Mouse (Mus musculus) forebrain, embryonic 11.5 days (tissue): ENCODE results near the gene Col5a3. TPM values are rescaled to one million over a fixed set of nuclear protein-coding genes. Genes with fewer than 3 reads are reported as not detected.
A peak's percentile ranks its signal among the peaks of the same experiment; 100 is the strongest.
"Not testable (repeated sequence)": the region's sequence is repeated elsewhere in the genome, so short reads cannot be mapped to it uniquely, and the experiment has no call there.

ENCODE experiments used
- ATAC-seq: fragments of 200-750 bp; cut with Nextera tagmentation; replicated peaks from 2 replicates; pipeline ENCODE4 v1.8.0; 2017; ENCODE audit warnings: moderate TSS enrichment; ENCODE audit not compliant: low FRiP score
- DNase-seq: peaks from one replicate; pipeline ENCODE4 v3.0.0-alpha.2; 2017; ENCODE audit warnings: low spot score
- H3K27ac ChIP-seq: fragments of 300-500 bp; sonication (generic); 2 replicates; pipeline ENCODE4 v1.5.1; 2014; ENCODE audit warnings: low read depth, low read length
- H3K27me3 ChIP-seq: fragments of 300-500 bp; sonication (generic); 2 replicates; pipeline ENCODE4 v1.6.1; 2014; ENCODE audit warnings: mild to moderate bottlenecking, low read length, mixed read lengths; ENCODE audit not compliant: control insufficient read depth, insufficient read depth
- H3K36me3 ChIP-seq: fragments of 300-500 bp; sonication (generic); 2 replicates; pipeline ENCODE4 v1.6.1; 2014; ENCODE audit warnings: mild to moderate bottlenecking, low read length, moderate library complexity, mixed read lengths; ENCODE audit not compliant: control insufficient read depth, insufficient read depth
- H3K4me1 ChIP-seq: fragments of 300-500 bp; sonication (generic); replicated peaks from 2 replicates; pipeline ENCODE4 v1.6.1; 2014; ENCODE audit warnings: low read length, mixed read lengths; ENCODE audit not compliant: control insufficient read depth, insufficient read depth
- H3K4me2 ChIP-seq: fragments of 300-500 bp; sonication (generic); 2 replicates; pipeline ENCODE4 v1.6.1; 2014; ENCODE audit warnings: low read depth, mild to moderate bottlenecking, low read length, moderate library complexity, mixed read lengths; ENCODE audit not compliant: severe bottlenecking
- H3K4me3 ChIP-seq: fragments of 300-500 bp; sonication (generic); 2 replicates; pipeline ENCODE4 v1.5.1; 2014; ENCODE audit warnings: low read depth, low read length
- H3K9ac ChIP-seq: fragments of 300-500 bp; sonication (generic); 2 replicates; pipeline ENCODE4 v1.6.1; 2014; ENCODE audit warnings: low read length
- H3K9me3 ChIP-seq: fragments of 300-500 bp; sonication (generic); 2 replicates; pipeline ENCODE4 v1.6.1; 2016; ENCODE audit warnings: low read length, mixed read lengths; ENCODE audit not compliant: control insufficient read depth
- WGBS: fragments of 180-500 bp; shearing (Covaris S2); extraction: QIAGEN DNeasy Blood & Tissue Kit; methylation state at CpG from one replicate; pipeline ENCODE4 v1.1.7; 2014; 5-methylcytosine and 5-hydroxymethylcytosine counted together
- polyA plus RNA-seq: library from polyadenylated mRNA; unstranded; fragments of >200 nt; fragmentation: Nextera tagmentation; extraction: Ambion mirVana; gene quantifications from 2 replicates; pipeline ENCODE4 v1.2.1, GENCODE M21; 2014

The Col5a3 gene
- polyA plus RNA-seq, 1 experiment from 2014 or later = 0.52 TPM

- Histone ChIP-seq H3K27ac (no peak overlapping the region), H3K4me2 (no peak overlapping the region), H3K4me1 (no peaks in the 10 kb centered on the region), H3K27me3 (no peaks in the 10 kb centered on the region), H3K4me3 (no peak overlapping the region), H3K36me3 (no peaks in the 10 kb centered on the region), H3K9me3 (no peaks in the 10 kb centered on the region), H3K9ac (no peak overlapping the region)
- DNase-seq = no peak
- ATAC-seq = no peak
- 84% methylated on average over 9 of the region's 9 CpGs for WGBS
Measured at GRCm38 (mm10) chr9:20837184-20837947, 22.5 kb upstream of the Col5a3 start.

- ATAC-seq, H3K9me3 ChIP-seq: not testable (repeated sequence)
- WGBS = 84% methylated on average over 11 of the region's 11 CpGs
Measured at GRCm38 (mm10) chr9:20835431-20835954, 20.6 kb upstream of the Col5a3 start.

GRCm38 (mm10) chr9:20834881-20835280, 20.0 kb upstream of the Col5a3 start:
- no peaks in the 10 kb centered on the region for H3K36me3 ChIP-seq
- H3K27me3 ChIP-seq = no peaks in the 10 kb centered on the region
- DNase-seq (no peak), ATAC-seq (no peak)
- no peaks in the 10 kb centered on the region for H3K9me3 ChIP-seq
- H3K9ac ChIP-seq = no peak overlapping the region
- no peak overlapping the region for H3K4me3 ChIP-seq
- H3K4me1 ChIP-seq = no peaks in the 10 kb centered on the region
- H3K4me2 ChIP-seq = no peak overlapping the region
- WGBS = 71% methylated on average over 1 of the region's 1 CpGs
- H3K27ac ChIP-seq = no peak overlapping the region

More at GRCm38 (mm10) chr9:20835431-20835954, 20.6 kb upstream of the Col5a3 start:
- H3K36me3 ChIP-seq, DNase-seq, H3K9ac ChIP-seq, H3K4me2 ChIP-seq, H3K27ac ChIP-seq, H3K27me3 ChIP-seq, H3K4me1 ChIP-seq, H3K4me3 ChIP-seq: not testable (repeated sequence)

- DNase-seq (peak; percentile 95), ATAC-seq (peak; percentile 87)
- Histone ChIP-seq H3K9ac (peak overlapping the region; percentile 45; the same call in 1 of the 2 replicates), H3K27ac (no peak overlapping the region), H3K27me3 (no peaks in the 10 kb centered on the region), H3K4me2 (peak overlapping the region; percentile 28; the same call in 1 of the 2 replicates), H3K4me3 (no peak overlapping the region), H3K4me1 (no peaks in the 10 kb centered on the region), H3K9me3 (no peaks in the 10 kb centered on the region), H3K36me3 (no peaks in the 10 kb centered on the region)
- 16% methylated on average over 19 of the region's 19 CpGs for WGBS
Measured at GRCm38 (mm10) chr9:20830901-20831643, 16.2 kb upstream of the Col5a3 start.

- no peak overlapping the region for H3K27ac ChIP-seq
- H3K27me3 ChIP-seq = no peaks in the 10 kb centered on the region
- H3K36me3 ChIP-seq = no peaks in the 10 kb centered on the region
- no peaks in the 10 kb centered on the region for H3K4me1 ChIP-seq
- no peak overlapping the region for H3K4me3 ChIP-seq
- WGBS = 93% methylated on average over 1 of the region's 1 CpGs
- ATAC-seq (no peak), DNase-seq (no peak)
- no peak overlapping the region for H3K9ac ChIP-seq
- no peak overlapping the region for H3K4me2 ChIP-seq
- no peaks in the 10 kb centered on the region for H3K9me3 ChIP-seq
Measured at GRCm38 (mm10) chr9:20828127-20828526, 13.3 kb upstream of the Col5a3 start.

GRCm38 (mm10) chr9:20825781-20826180, 10.9 kb upstream of the Col5a3 start:
- H3K27ac ChIP-seq = no peak overlapping the region
- H3K4me3 ChIP-seq = no peak overlapping the region
- DNase-seq (no peak), ATAC-seq (no peak)
- H3K9me3 ChIP-seq = no peaks in the 10 kb centered on the region
- no peaks in the 10 kb centered on the region for H3K36me3 ChIP-seq
- no peaks in the 10 kb centered on the region for H3K27me3 ChIP-seq
- H3K4me2 ChIP-seq = no peak overlapping the region
- H3K4me1 ChIP-seq = no peaks in the 10 kb centered on the region
- H3K9ac ChIP-seq = no peak overlapping the region
- WGBS = 84% methylated on average over 5 of the region's 5 CpGs

- ATAC-seq (no peak), DNase-seq (no peak)
- Histone ChIP-seq H3K36me3 (no peaks in the 10 kb centered on the region), H3K4me1 (no peaks in the 10 kb centered on the region), H3K9me3 (no peaks in the 10 kb centered on the region), H3K4me3 (no peak overlapping the region), H3K9ac (no peak overlapping the region), H3K27me3 (no peaks in the 10 kb centered on the region), H3K4me2 (no peak overlapping the region), H3K27ac (no peak overlapping the region)
- 84% methylated on average over 3 of the region's 3 CpGs for WGBS
Measured at GRCm38 (mm10) chr9:20822821-20823220, 8.0 kb upstream of the Col5a3 start.

- no peak overlapping the region for H3K4me3 ChIP-seq
- H3K27ac ChIP-seq = no peak overlapping the region
- H3K36me3 ChIP-seq = no peaks in the 10 kb centered on the region
- no peaks in the 10 kb centered on the region for H3K9me3 ChIP-seq
- DNase-seq (no peak), ATAC-seq (no peak)
- H3K27me3 ChIP-seq = no peaks in the 10 kb centered on the region
- 87% methylated on average over 5 of the region's 5 CpGs for WGBS
- no peak overlapping the region for H3K9ac ChIP-seq
- no peak overlapping the region for H3K4me2 ChIP-seq
- H3K4me1 ChIP-seq = no peaks in the 10 kb centered on the region
Measured at GRCm38 (mm10) chr9:20820001-20820400, 5.1 kb upstream of the Col5a3 start.
